Mouse (Mus musculus) heart, adult 2 months (tissue): ENCODE results near the gene Uhrf1.

Source experiments
- CTCF ChIP-seq: fragments of 200-600 bp; IDR thresholded peaks from 2 replicates; pipeline ENCODE4 v1.8.1; 2022; ENCODE audit warnings: antibody characterized with exemption, mild to moderate bottlenecking, moderate library complexity
- EP300 ChIP-seq: fragments of 200-500 bp; IDR thresholded peaks from 2 replicates; pipeline ENCODE4 v1.6.1; 2011; ENCODE audit warnings: low read depth, low read length, control low read depth; ENCODE audit not compliant: insufficient read depth
- POLR2A ChIP-seq: fragments of 200-500 bp; IDR thresholded peaks from 2 replicates; pipeline ENCODE4 v1.6.1; 2011; ENCODE audit warnings: mild to moderate bottlenecking, low read depth, low read length, control low read depth; ENCODE audit not compliant: insufficient read depth

GRCm38 (mm10) chr17:56300186-56300585 is 2.9 kb upstream of the Uhrf1 start, which contains the start of gene Arrdc5:
- TF ChIP-seq CTCF (no peak), POLR2A (no peak), EP300 (no peak)
